Mouse (Mus musculus): ENCODE data around the gene Phb. TPM values are rescaled to one million over a fixed set of nuclear protein-coding genes. Genes with fewer than 3 reads are reported as not detected.
A peak's percentile ranks its signal among the peaks of the same experiment; 100 is the strongest.

The Phb gene
- polyA plus RNA-seq, 1 experiment from 2014 or later, result 186 TPM

- peaks cover 53% of the 10 kb centered on the region for H3K27me3 ChIP-seq
- H3K4me2 ChIP-seq (replicated peaks), result no peak overlapping the region
- H3K27ac ChIP-seq, result no peak overlapping the region
- no peak overlapping the region for H3K4me3 ChIP-seq
- peaks cover 33% of the 10 kb centered on the region for H3K4me1 ChIP-seq
- 43% methylated on average over 2 of the region's 2 CpGs for WGBS
- no peaks in the 10 kb centered on the region for H3K36me3 ChIP-seq
- no peak for ATAC-seq (ENCODE audit: low FRiP score)
- no peaks in the 10 kb centered on the region for H3K9me3 ChIP-seq (replicated peaks)
- H3K9ac ChIP-seq, result no peak overlapping the region
Measured at GRCm38 (mm10) chr11:95640751-95641150, 26.0 kb upstream of the Phb start.

GRCm38 (mm10) chr11:95642534-95643280 lies 24.1 kb upstream of the Phb start:
- ATAC-seq (ENCODE audit: low FRiP score), result no peak

GRCm38 (mm10) chr11:95643856-95644255 lies 22.9 kb upstream of the Phb start:
- no peaks in the 10 kb centered on the region for H3K36me3 ChIP-seq
- H3K4me3 ChIP-seq, result no peak overlapping the region
- 55% methylated on average over 5 of the region's 5 CpGs for WGBS
- no peak overlapping the region for H3K4me2 ChIP-seq (replicated peaks)
- H3K27ac ChIP-seq, result no peak overlapping the region
- peaks cover 45% of the 10 kb centered on the region for H3K4me1 ChIP-seq
- H3K9ac ChIP-seq, result no peak overlapping the region
- H3K27me3 ChIP-seq, result peaks cover 80% of the 10 kb centered on the region
- ATAC-seq (ENCODE audit: low FRiP score), result no peak
- H3K9me3 ChIP-seq (replicated peaks), result no peaks in the 10 kb centered on the region

More at GRCm38 (mm10) chr11:95642534-95643280, 24.1 kb upstream of the Phb start:
- Histone ChIP-seq H3K9me3 (replicated peaks) (no peaks in the 10 kb centered on the region), H3K4me1 (peaks cover 40% of the 10 kb centered on the region), H3K4me2 (replicated peaks) (no peak overlapping the region), H3K27ac (no peak overlapping the region), H3K27me3 (peaks cover 72% of the 10 kb centered on the region), H3K4me3 (no peak overlapping the region), H3K36me3 (no peaks in the 10 kb centered on the region), H3K9ac (no peak overlapping the region)
- WGBS, result 57% methylated on average over 12 of the region's 12 CpGs

GRCm38 (mm10) chr11:95644381-95644780 lies 22.4 kb upstream of the Phb start:
- no peaks in the 10 kb centered on the region for H3K9me3 ChIP-seq (replicated peaks)
- peaks cover 83% of the 10 kb centered on the region for H3K27me3 ChIP-seq
- peaks cover 45% of the 10 kb centered on the region for H3K4me1 ChIP-seq
- no peak overlapping the region for H3K27ac ChIP-seq
- 75% methylated on average over 7 of the region's 7 CpGs for WGBS
- no peaks in the 10 kb centered on the region for H3K36me3 ChIP-seq
- ATAC-seq (ENCODE audit: low FRiP score), result no peak
- no peak overlapping the region for H3K4me2 ChIP-seq (replicated peaks)
- no peak overlapping the region for H3K4me3 ChIP-seq
- no peak overlapping the region for H3K9ac ChIP-seq

GRCm38 (mm10) chr11:95645397-95646153 lies 21.2 kb upstream of the Phb start:
- Histone ChIP-seq H3K9me3 (replicated peaks) (no peaks in the 10 kb centered on the region), H3K27me3 (peaks cover 80% of the 10 kb centered on the region), H3K27ac (no peak overlapping the region), H3K9ac (peak overlapping the region; percentile 41), H3K4me1 (peaks cover 38% of the 10 kb centered on the region), H3K36me3 (no peaks in the 10 kb centered on the region), H3K4me2 (replicated peaks) (peak overlapping the region; percentile 49), H3K4me3 (peak overlapping the region; percentile 10; the same call in 1 of the 2 replicates)
- 2% methylated on average over 35 of the region's 36 CpGs for WGBS
- peak; percentile 51; the same call in 1 of the 2 replicates for ATAC-seq (ENCODE audit: low FRiP score)

DNA sequence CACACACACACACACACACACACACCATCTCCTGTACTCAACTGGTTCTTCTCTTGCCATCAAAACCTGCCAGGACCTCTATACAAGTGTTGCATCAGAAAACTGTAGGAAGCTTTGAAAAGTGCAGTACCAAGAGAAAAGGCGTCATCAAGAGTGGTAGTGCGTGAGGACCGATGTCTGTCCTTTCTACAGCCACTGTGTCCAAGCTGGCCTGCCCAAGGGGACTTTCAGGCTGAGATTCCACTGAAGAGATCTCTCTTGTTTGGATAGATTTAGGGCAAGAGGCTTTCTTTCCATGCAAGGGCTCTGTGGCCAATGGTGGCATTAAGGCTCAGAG lies 20.6 kb upstream of the Phb start:
- Histone ChIP-seq H3K4me2 (replicated peaks) (no peak overlapping the region; the same call in 1 of the 2 replicates), H3K27ac (no peak overlapping the region), H3K4me3 (no peak overlapping the region), H3K36me3 (no peaks in the 10 kb centered on the region), H3K27me3 (peaks cover 80% of the 10 kb centered on the region), H3K9me3 (replicated peaks) (no peaks in the 10 kb centered on the region), H3K4me1 (peaks cover 34% of the 10 kb centered on the region), H3K9ac (0 out of 2 replicates have a peak overlapping the region, but pooled peaks have one; percentile 41)
- 46% methylated on average over 3 of the region's 3 CpGs for WGBS
- no peak for ATAC-seq (ENCODE audit: low FRiP score)

GRCm38 (mm10) chr11:95647791-95648190 lies 19.0 kb upstream of the Phb start:
- no peak for ATAC-seq (ENCODE audit: low FRiP score)
- no peak overlapping the region for H3K27ac ChIP-seq
- 29% methylated on average over 3 of the region's 3 CpGs for WGBS
- no peaks in the 10 kb centered on the region for H3K9me3 ChIP-seq (replicated peaks)
- H3K27me3 ChIP-seq, result peaks cover 70% of the 10 kb centered on the region
- H3K4me2 ChIP-seq (replicated peaks), result no peak overlapping the region
- H3K4me1 ChIP-seq, result peaks cover 33% of the 10 kb centered on the region
- H3K9ac ChIP-seq, result no peak overlapping the region
- H3K36me3 ChIP-seq, result no peaks in the 10 kb centered on the region
- H3K4me3 ChIP-seq, result no peak overlapping the region

DNA sequence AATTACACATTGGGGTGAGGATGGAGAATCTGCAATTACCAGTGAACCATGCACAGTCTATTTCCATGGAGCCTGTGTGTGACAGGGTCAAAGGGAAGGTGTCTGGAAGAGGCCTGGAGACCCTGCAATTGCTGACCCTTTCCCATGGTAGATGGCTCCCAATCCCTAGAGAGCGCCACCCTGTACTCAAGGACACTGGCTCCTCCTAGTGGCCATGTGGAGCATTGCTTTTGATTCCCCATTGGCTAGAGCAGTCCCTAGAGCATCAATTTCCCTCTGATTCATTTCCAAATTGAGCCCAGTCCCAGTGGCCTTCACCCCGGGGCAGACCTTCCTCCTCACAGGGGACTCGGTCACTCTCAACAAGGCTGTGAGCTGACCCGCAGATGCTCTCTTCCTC lies 17.9 kb upstream of the Phb start:
- Histone ChIP-seq H3K4me3 (no peak overlapping the region), H3K4me2 (replicated peaks) (no peak overlapping the region), H3K9me3 (replicated peaks) (no peaks in the 10 kb centered on the region), H3K4me1 (peaks cover 28% of the 10 kb centered on the region), H3K27ac (no peak overlapping the region), H3K27me3 (peaks cover 63% of the 10 kb centered on the region), H3K36me3 (no peaks in the 10 kb centered on the region), H3K9ac (no peak overlapping the region)
- peak; percentile 14; the same call in 1 of the 2 replicates for ATAC-seq (ENCODE audit: low FRiP score)
- 5% methylated on average over 4 of the region's 4 CpGs for WGBS

DNA sequence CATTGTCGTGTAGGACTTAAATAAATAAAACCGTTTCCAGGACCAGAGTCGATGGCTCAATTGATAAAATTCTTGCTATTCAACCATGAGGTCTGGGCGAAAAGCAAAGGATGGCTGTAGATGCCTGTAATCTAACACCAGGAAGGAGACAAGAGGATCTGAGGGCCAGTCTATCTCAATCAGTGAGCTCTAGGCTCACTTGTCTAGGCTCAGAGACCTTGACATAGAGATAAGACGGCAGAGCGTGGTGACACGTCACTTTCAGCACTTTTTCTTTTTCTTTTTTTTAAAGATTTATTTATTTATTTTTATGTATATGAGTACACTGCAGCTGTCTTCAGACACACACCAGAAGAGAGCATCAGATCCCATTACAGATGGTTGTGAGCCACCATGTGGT lies 17.2 kb upstream of the Phb start:
- Histone ChIP-seq H3K36me3 (no peaks in the 10 kb centered on the region), H3K27ac (no peak overlapping the region), H3K4me2 (replicated peaks) (no peak overlapping the region), H3K4me1 (peaks cover 20% of the 10 kb centered on the region), H3K9ac (no peak overlapping the region), H3K4me3 (no peak overlapping the region), H3K27me3 (peaks cover 55% of the 10 kb centered on the region), H3K9me3 (replicated peaks) (no peaks in the 10 kb centered on the region)
- 77% methylated on average over 7 of the region's 7 CpGs for WGBS
- ATAC-seq (ENCODE audit: low FRiP score), result no peak

DNA sequence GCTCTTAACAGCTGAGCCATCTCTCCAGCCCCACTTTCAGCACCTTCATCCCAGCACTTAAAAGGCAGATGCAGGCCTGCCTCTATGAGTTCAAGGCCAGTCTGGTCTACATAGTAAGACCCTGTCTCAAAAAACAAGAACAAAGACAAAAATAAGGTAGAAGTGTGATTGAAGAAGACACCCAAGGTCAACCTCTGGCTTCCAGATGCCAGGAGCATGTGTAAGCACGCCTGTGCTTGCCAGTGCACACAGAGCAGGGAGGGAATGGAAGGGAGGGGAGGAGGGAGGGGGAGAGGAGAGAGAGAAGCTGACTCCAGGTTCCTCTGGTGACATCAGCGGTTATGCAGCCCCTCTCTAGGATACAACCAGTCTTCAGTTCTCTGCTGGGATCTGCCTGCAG lies 16.8 kb upstream of the Phb start:
- Histone ChIP-seq H3K9ac (no peak overlapping the region), H3K27ac (no peak overlapping the region), H3K4me3 (no peak overlapping the region), H3K36me3 (no peaks in the 10 kb centered on the region), H3K27me3 (peaks cover 53% of the 10 kb centered on the region), H3K9me3 (replicated peaks) (no peaks in the 10 kb centered on the region), H3K4me2 (replicated peaks) (no peak overlapping the region), H3K4me1 (peaks cover 20% of the 10 kb centered on the region)
- 36% methylated on average over 2 of the region's 2 CpGs for WGBS
- ATAC-seq (ENCODE audit: low FRiP score), result no peak

DNA sequence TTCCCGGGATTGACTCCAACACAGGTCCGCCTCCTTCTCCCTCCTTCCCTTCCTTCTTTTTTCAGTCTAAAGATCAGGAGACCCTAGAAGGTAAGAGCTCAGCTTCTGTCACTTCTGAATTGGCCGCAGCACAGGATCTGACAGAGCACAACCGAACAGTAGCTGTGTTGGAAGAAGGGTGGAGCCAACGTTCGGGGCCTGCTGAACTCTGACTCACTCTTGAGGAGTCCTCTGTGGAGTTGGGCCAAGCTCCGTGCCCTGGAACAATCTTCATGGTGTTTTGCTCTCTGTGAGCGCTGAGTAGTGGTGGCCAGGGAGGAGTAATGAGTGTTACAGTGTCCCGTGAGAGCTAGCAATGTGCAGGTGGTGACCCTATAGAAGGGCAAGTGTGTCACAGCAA lies 15.8 kb upstream of the Phb start:
- H3K27me3 ChIP-seq, result peaks cover 45% of the 10 kb centered on the region
- H3K9ac ChIP-seq, result no peak overlapping the region
- no peak overlapping the region for H3K4me2 ChIP-seq (replicated peaks)
- no peak for ATAC-seq (ENCODE audit: low FRiP score)
- H3K27ac ChIP-seq, result no peak overlapping the region
- H3K9me3 ChIP-seq (replicated peaks), result no peaks in the 10 kb centered on the region
- peaks cover 11% of the 10 kb centered on the region; the same call in 1 of the 2 replicates for H3K4me1 ChIP-seq
- WGBS, result 71% methylated on average over 9 of the region's 9 CpGs
- no peaks in the 10 kb centered on the region for H3K36me3 ChIP-seq
- no peak overlapping the region for H3K4me3 ChIP-seq

DNA sequence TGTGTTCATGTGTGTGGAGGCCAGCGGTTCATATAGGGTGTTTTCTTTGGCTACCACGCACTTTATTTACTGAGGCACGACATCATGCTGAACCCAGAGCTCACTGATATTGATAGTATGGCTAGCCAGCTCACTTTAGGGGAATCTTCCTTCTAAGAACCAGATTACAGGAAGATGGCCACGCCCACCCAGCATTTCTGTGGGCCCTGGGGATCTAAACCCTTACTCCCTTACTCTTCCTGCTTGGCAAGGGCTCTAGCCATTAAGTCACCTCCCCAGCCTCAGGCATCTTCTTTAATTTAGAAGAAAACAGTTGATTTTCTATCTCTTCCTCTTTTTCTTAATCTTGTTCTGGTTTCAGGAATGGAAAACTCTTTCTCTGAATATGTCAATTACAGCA lies 9.3 kb upstream of the Phb start:
- H3K36me3 ChIP-seq, result no peaks in the 10 kb centered on the region
- H3K9ac ChIP-seq, result no peak overlapping the region
- WGBS, result 69% methylated on average over 4 of the region's 4 CpGs

More for the DNA sequence above, 9.3 kb upstream of the Phb start:
- peaks cover 6% of the 10 kb centered on the region; the same call in 1 of the 2 replicates for H3K27me3 ChIP-seq
- ATAC-seq (ENCODE audit: low FRiP score), result no peak
- H3K4me2 ChIP-seq (replicated peaks), result no peak overlapping the region
- H3K4me3 ChIP-seq, result no peak overlapping the region
- H3K27ac ChIP-seq, result no peak overlapping the region
- no peaks in the 10 kb centered on the region for H3K4me1 ChIP-seq
- no peaks in the 10 kb centered on the region for H3K9me3 ChIP-seq (replicated peaks)
